Mouse (Mus musculus) lung, embryonic 16.5 days (tissue): ENCODE data around the gene Lilr4b. TPM values are rescaled to one million over a fixed set of nuclear protein-coding genes. Genes with fewer than 3 reads are reported as not detected.
"Not testable (repeated sequence)": the region's sequence is repeated elsewhere in the genome, so short reads cannot be mapped to it uniquely, and the experiment has no call there.

Experiments
- ATAC-seq: fragments of 200-750 bp; cut with Nextera tagmentation; 2 replicates; pipeline ENCODE4 v1.8.0; 2017; ENCODE audit warnings: low read depth, mild to moderate bottlenecking, moderate library complexity
- H3K27ac ChIP-seq: fragments of 300-500 bp; sonication (generic); 2 replicates; pipeline ENCODE4 v1.5.1; 2014; ENCODE audit warnings: mild to moderate bottlenecking, control low read depth, low read length
- H3K27me3 ChIP-seq: fragments of 300-500 bp; sonication (generic); 2 replicates; pipeline ENCODE4 v1.6.1; 2014; ENCODE audit warnings: low read depth, low read length, mixed read lengths; ENCODE audit not compliant: control insufficient read depth, insufficient read depth
- H3K36me3 ChIP-seq: fragments of 300-500 bp; sonication (generic); 2 replicates; pipeline ENCODE4 v1.6.1; 2014; ENCODE audit warnings: low read length; ENCODE audit not compliant: control insufficient read depth, insufficient read depth
- H3K4me1 ChIP-seq: fragments of 300-500 bp; sonication (generic); replicated peaks from 2 replicates; pipeline ENCODE4 v1.6.1; 2014; ENCODE audit warnings: low read length, mixed read lengths; ENCODE audit not compliant: control insufficient read depth, insufficient read depth
- H3K4me2 ChIP-seq: fragments of 300-500 bp; sonication (generic); 2 replicates; pipeline ENCODE4 v1.6.1; 2014; ENCODE audit warnings: low read depth, low read length, control low read depth
- H3K4me3 ChIP-seq: fragments of 300-500 bp; sonication (generic); 2 replicates; pipeline ENCODE4 v1.5.1; 2014; ENCODE audit warnings: mild to moderate bottlenecking, low read length, control low read depth
- H3K9ac ChIP-seq: fragments of 300-500 bp; sonication (generic); 2 replicates; pipeline ENCODE4 v1.6.1; 2014; ENCODE audit warnings: low read length, control low read depth
- H3K9me3 ChIP-seq: fragments of 300-500 bp; sonication (generic); 2 replicates; pipeline ENCODE4 v1.6.1; 2016; ENCODE audit warnings: low read length; ENCODE audit not compliant: control insufficient read depth
- WGBS: fragments of 180-500 bp; shearing (Covaris S2); extraction: QIAGEN DNeasy Blood & Tissue Kit; methylation state at CpG from one replicate; pipeline ENCODE4 v1.1.7; 2014; 5-methylcytosine and 5-hydroxymethylcytosine counted together
- polyA plus RNA-seq: library from polyadenylated mRNA; unstranded; fragments of >200 nt; fragmentation: Nextera tagmentation; extraction: Ambion mirVana; gene quantifications from 2 replicates; pipeline ENCODE4 v1.2.1, GENCODE M21; 2015

Lilr4b gene
- polyA plus RNA-seq, result 1.1 and 1.3 TPM in 2 replicates

DNA sequence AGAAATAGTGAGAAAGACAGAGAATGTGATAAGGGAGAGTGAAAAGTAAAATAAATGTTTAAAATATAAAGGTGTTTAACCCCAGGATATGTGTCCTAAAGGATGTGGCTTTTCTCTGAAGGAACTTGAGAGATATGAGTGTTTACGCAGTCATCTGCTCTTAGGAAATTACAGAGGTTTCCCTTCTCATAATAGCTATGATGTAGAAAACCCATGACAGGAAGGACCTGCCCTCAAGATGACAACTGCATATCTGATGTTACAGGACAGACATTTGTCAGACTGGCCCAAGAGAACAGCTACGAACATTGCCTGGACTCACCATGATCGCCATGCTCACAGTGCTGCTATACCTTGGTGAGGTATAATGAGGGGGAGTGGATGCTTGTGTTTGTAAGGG lies at the start of gene Lilr4b, which contains the start of gene Gm49339:
TSS of gene Lilr4b (plus strand) at position 236 of the 400 bp plus-strand sequence.
TSS of gene Gm49339 (plus strand) at position 216 of the 400 bp plus-strand sequence.
- H3K4me3 ChIP-seq, ATAC-seq, H3K27me3 ChIP-seq, H3K9me3 ChIP-seq, H3K27ac ChIP-seq, H3K36me3 ChIP-seq, H3K9ac ChIP-seq, H3K4me2 ChIP-seq, H3K4me1 ChIP-seq: not testable (repeated sequence)
- 79% methylated on average over 1 of the region's 3 CpGs for WGBS

DNA sequence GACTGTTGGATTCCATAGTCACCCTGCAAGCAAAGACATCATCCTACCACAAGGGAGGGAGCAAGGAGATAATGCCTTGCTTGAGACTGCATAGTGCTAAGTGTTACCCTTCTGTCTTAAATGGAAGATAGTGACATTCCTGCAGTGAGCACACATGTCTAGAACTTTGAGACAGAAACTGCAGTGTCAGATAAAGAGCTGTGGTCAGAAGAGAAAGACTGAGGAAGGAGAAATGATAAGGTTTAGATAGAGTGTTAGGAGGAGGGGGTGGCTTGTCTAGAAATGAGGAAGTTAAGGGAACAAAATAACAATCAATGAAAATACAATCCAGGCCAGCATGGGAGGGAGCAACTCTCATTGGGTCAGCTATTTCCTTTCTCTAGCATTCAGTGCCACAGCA lies 47.5 kb upstream of the Lilr4b start:
- Histone ChIP-seq H3K36me3 (no peaks in the 10 kb centered on the region), H3K9me3 (no peaks in the 10 kb centered on the region), H3K27me3 (no peaks in the 10 kb centered on the region), H3K9ac (no peak overlapping the region), H3K4me3 (no peak overlapping the region), H3K4me1 (no peaks in the 10 kb centered on the region), H3K4me2 (no peak overlapping the region), H3K27ac (no peak overlapping the region)
- no peak for ATAC-seq

DNA sequence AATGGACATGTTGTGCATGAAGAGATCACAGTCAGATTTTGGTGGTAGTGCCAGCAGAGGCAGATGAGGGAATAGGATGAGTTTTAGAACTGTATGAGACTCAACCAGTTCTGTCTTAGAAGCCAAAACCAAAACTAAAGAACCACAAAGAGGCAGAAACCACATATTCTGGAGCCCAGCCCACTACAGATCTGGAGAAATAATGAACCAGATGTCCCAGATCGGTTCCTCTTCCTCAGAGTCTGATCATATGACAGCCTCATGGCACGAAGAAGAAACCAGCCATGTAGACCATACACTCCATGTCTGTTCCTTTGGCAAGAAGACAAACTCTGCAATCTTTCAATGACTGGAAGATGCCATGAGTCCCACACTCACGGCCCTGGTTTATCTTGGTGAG lies 44.7 kb upstream of the Lilr4b start:
- Histone ChIP-seq H3K36me3 (no peaks in the 10 kb centered on the region), H3K4me1 (no peaks in the 10 kb centered on the region), H3K27me3 (no peaks in the 10 kb centered on the region), H3K4me3 (no peak overlapping the region), H3K4me2 (no peak overlapping the region), H3K27ac (no peak overlapping the region), H3K9me3 (no peaks in the 10 kb centered on the region), H3K9ac (no peak overlapping the region)
- WGBS, result 74% methylated on average over 3 of the region's 3 CpGs
- ATAC-seq, result no peak

DNA sequence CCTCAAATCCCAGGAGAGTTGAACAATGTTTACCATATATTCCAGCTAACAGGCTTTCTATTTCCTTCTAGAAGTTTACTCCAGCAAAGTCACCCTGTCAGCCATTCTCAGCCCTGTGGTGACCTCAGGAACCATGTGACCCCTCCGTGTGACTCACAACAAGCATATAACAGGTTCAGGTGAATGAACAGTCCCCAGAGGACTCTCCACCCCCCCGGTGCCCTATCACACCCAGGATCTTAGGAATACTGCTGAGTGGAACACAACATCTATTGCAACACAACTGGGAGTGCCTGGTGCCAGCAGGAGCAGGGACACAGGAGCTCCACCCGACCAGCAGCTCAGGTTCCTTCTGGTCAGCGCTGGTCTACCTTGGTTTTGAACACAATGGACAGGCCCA lies 28.8 kb upstream of the Lilr4b start:
- H3K27me3 ChIP-seq, result no peaks in the 10 kb centered on the region
- no peak overlapping the region for H3K27ac ChIP-seq
- H3K36me3 ChIP-seq, result no peaks in the 10 kb centered on the region
- ATAC-seq, result no peak
- H3K9me3 ChIP-seq, result no peaks in the 10 kb centered on the region
- no peak overlapping the region for H3K4me2 ChIP-seq
- no peak overlapping the region for H3K4me3 ChIP-seq
- H3K9ac ChIP-seq, result no peak overlapping the region
- no peaks in the 10 kb centered on the region for H3K4me1 ChIP-seq
- 75% methylated on average over 4 of the region's 4 CpGs for WGBS

DNA sequence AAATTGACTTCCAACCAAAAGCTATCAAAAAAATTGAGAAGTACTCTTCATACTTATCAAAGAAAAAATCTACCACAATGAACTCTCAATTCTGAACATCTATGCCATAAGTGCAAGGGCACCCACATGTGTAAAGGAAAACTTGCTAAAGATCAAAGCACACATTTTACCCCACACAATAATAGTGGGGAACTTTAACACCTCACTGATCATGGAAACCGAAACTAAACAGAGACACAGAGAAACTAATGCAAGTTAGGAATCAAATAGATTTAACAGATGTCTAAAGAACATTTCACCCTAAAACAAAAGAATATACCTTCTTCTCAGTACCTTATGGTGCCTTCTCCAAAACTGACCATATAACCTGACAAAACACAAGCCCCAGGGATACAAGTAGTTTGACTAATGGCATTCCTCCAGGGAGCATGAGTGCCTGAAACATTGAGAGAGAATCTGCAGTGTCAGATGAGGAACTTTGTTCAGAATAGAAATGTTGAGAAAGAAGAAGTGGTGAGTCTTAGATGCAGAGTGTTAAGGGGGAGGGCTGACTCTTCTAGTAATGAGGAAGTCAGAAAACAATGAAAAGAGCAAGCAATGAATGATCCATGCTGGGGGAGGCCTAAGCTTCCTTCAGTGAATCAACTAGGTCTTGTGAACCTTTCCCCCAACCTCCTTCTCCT lies 26.7 kb upstream of the Lilr4b start:
- Histone ChIP-seq H3K27me3 (no peaks in the 10 kb centered on the region), H3K4me3 (no peak overlapping the region), H3K9ac (no peak overlapping the region), H3K4me1 (no peaks in the 10 kb centered on the region), H3K4me2 (no peak overlapping the region), H3K9me3 (no peaks in the 10 kb centered on the region), H3K27ac (no peak overlapping the region), H3K36me3 (no peaks in the 10 kb centered on the region)
- WGBS, result 66% methylated on average over 1 of the region's 1 CpGs
- no peak for ATAC-seq

DNA sequence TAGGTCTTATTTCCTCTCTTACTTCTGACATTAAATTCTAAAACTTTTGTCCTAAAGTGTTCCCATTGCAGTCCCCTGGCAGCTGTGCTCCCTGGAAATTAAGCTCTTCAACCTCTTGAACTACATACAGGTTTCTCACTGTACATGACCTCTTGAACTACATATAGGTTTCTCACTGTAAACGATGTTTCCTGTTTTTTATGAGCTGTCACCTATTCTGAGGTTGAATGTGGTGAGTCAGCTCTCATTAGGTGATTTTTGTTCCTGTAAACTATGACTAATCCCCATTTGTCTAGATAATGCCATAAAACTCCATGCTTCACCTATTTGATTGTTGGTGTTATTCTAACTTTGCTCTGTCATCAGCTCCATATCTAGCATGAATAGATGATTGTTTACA lies 26.1 kb upstream of the Lilr4b start:
- Histone ChIP-seq H3K4me1 (no peaks in the 10 kb centered on the region), H3K4me3 (no peak overlapping the region), H3K9me3 (no peaks in the 10 kb centered on the region), H3K27ac (no peak overlapping the region), H3K36me3 (no peaks in the 10 kb centered on the region), H3K27me3 (no peaks in the 10 kb centered on the region), H3K4me2 (no peak overlapping the region), H3K9ac (no peak overlapping the region)
- WGBS, result 38% methylated on average over 1 of the region's 1 CpGs
- no peak for ATAC-seq

DNA sequence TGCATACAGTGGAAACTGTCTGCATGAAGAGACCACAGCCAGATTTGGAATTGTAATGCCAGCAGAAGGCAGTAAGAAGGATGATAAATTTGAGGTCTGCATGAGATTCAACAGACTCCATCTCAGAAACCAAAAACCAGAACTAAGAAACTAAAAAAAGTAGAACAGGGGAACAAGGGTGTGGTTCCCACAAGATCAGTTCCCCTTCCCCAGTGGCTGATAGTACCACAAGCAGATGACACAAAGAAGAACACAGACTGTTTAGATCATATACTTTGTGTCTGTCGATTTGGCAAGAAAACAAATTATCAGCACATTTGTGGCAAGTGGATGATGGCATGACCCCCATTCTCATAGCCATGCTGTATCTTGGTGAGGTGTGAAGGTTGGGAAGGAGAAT lies 24.7 kb upstream of the Lilr4b start:
- Histone ChIP-seq H3K9me3 (no peaks in the 10 kb centered on the region), H3K36me3 (no peaks in the 10 kb centered on the region), H3K9ac (no peak overlapping the region), H3K4me2 (no peak overlapping the region), H3K27ac (no peak overlapping the region), H3K4me1 (no peaks in the 10 kb centered on the region), H3K4me3 (no peak overlapping the region), H3K27me3 (no peaks in the 10 kb centered on the region)
- 74% methylated on average over 1 of the region's 1 CpGs for WGBS
- ATAC-seq, result no peak

DNA sequence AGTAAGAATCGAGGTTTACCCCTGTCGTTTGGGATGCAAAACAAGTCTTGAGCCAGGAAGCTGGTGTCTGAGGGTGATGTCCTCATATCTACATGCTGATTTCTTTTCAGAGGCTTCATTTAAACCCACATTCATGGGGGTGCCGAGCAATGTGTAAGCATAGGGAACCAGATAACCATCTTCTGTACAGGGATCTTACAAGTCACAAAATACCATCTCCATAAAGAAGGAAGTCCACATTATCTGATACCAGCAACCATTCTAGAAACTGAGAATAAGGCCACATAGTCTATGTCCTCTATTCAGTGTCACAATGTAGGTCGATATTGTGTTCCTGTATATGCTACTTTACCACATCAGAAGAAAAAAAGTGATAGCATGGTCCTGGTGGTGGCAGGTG lies 24.1 kb upstream of the Lilr4b start:
- no peak overlapping the region for H3K9ac ChIP-seq
- 61% methylated on average over 4 of the region's 4 CpGs for WGBS
- no peak overlapping the region for H3K4me3 ChIP-seq
- H3K36me3 ChIP-seq, result no peaks in the 10 kb centered on the region
- no peak overlapping the region for H3K27ac ChIP-seq
- no peak overlapping the region for H3K4me2 ChIP-seq
- no peaks in the 10 kb centered on the region for H3K9me3 ChIP-seq
- H3K4me1 ChIP-seq, result no peaks in the 10 kb centered on the region
- ATAC-seq, result no peak
- H3K27me3 ChIP-seq, result no peaks in the 10 kb centered on the region

DNA sequence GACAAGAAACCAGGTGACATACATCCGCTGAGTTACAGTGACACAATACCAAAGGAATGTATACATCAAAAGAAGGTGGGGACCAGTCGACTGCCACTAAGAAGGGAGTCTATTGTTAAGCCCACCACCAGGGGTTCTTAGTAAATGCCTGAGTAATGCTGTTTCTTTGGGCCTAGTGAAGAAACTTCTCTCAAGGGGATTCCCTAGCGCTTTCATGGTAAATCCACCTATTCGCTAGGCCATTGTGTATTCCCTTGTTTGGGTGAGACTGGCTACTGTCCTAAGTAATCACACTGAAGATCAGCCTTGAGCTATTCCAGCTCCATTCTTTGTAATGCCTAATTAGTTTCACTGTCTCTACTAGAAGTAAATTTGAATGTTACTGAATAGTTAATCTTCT lies 16.6 kb upstream of the Lilr4b start:
- WGBS, result 56% methylated on average over 4 of the region's 4 CpGs
- ATAC-seq, result not testable (repeated sequence)

DNA sequence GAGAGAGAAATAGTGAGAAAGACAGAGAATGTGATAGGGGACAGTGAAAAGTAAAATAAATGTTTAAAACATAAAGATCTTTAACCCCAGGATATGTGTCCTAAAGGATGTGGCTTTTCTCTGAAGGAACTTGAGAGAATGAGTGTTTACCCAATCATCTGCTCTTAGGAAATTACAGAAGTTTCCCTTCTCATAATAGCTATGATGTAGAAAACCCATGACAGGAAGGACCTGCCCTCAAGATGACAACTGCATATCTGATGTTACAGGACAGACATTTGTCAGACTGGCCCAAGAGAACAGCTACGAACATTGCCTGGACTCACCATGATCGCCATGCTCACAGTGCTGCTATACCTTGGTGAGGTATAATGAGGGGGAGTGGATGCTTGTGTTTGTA lies 10.3 kb downstream of the Lilr4b start, which contains the start of gene Lilrb4a:
TSS of gene Lilrb4a (plus strand) at position 266 of the 400 bp plus-strand sequence.
- not testable (repeated sequence) for ATAC-seq
- no CpG with 5 or more reads among the region's 2 CpGs for WGBS

More for the DNA sequence above, 16.6 kb upstream of the Lilr4b start:
- not testable (repeated sequence) for H3K4me3 ChIP-seq, H3K4me1 ChIP-seq, H3K4me2 ChIP-seq, H3K27ac ChIP-seq, H3K9ac ChIP-seq, H3K36me3 ChIP-seq, H3K9me3 ChIP-seq, H3K27me3 ChIP-seq

More for the DNA sequence above, 10.3 kb downstream of the Lilr4b start, which contains the start of gene Lilrb4a:
- H3K9ac ChIP-seq, H3K36me3 ChIP-seq, H3K27me3 ChIP-seq, H3K4me2 ChIP-seq, H3K9me3 ChIP-seq, H3K27ac ChIP-seq, H3K4me3 ChIP-seq, H3K4me1 ChIP-seq: not testable (repeated sequence)
